Mouse (Mus musculus) stomach, postnatal 0 days (tissue): ENCODE data around the gene Sipa1l2. TPM values are rescaled to one million over a fixed set of nuclear protein-coding genes. Genes with fewer than 3 reads are reported as not detected.

ENCODE experiments used
- ATAC-seq: fragments of 200-750 bp; cut with Nextera tagmentation; 2 replicates; pipeline ENCODE4 v1.8.0; 2017; ENCODE audit not compliant: low FRiP score, low TSS enrichment
- DNase-seq: peaks from one replicate; pipeline ENCODE4 v3.0.0-alpha.2; 2016; ENCODE audit warnings: low spot score
- H3K27ac ChIP-seq: fragments of 300-500 bp; sonication (generic); replicated peaks from 2 replicates; pipeline ENCODE4 v1.5.1; 2014; ENCODE audit warnings: mild to moderate bottlenecking, control low read depth
- H3K27me3 ChIP-seq: fragments of 300-500 bp; sonication (generic); 2 replicates; pipeline ENCODE4 v1.6.1; 2014; ENCODE audit warnings: low read length; ENCODE audit not compliant: control insufficient read depth, insufficient read depth
- H3K36me3 ChIP-seq: fragments of 300-500 bp; sonication (generic); 2 replicates; pipeline ENCODE4 v1.6.1; 2014; ENCODE audit warnings: low read length, mixed read lengths; ENCODE audit not compliant: control insufficient read depth, insufficient read depth
- H3K4me1 ChIP-seq: fragments of 300-500 bp; sonication (generic); replicated peaks from 2 replicates; pipeline ENCODE4 v1.6.1; 2014; ENCODE audit warnings: antibody characterized with exemption; ENCODE audit not compliant: control insufficient read depth, insufficient read depth
- H3K4me2 ChIP-seq: fragments of 300-500 bp; sonication (generic); replicated peaks from 2 replicates; pipeline ENCODE4 v1.6.1; 2014; ENCODE audit warnings: low read depth, mild to moderate bottlenecking, control low read depth, moderate library complexity
- H3K4me3 ChIP-seq: fragments of 300-500 bp; sonication (generic); 2 replicates; pipeline ENCODE4 v1.5.1; 2014; ENCODE audit warnings: low read depth, low read length, control low read depth
- H3K9ac ChIP-seq: fragments of 300-500 bp; sonication (generic); 2 replicates; pipeline ENCODE4 v1.6.1; 2014; ENCODE audit warnings: mild to moderate bottlenecking, low read length, control low read depth, mixed read lengths
- H3K9me3 ChIP-seq: fragments of 300-500 bp; sonication (generic); 2 replicates; pipeline ENCODE4 v1.6.1; 2016; ENCODE audit warnings: low read length; ENCODE audit not compliant: control insufficient read depth
- CTCF ChIP-seq: IDR thresholded peaks from 2 replicates; pipeline ENCODE4 v1.5.1; 2016; ENCODE audit warnings: antibody characterized with exemption, low read depth, mild to moderate bottlenecking, moderate library complexity
- EP300 ChIP-seq: optimal IDR thresholded peaks from 2 replicates; pipeline ENCODE3; 2016; ENCODE audit warnings: antibody characterized with exemption
- WGBS: fragments of 180-500 bp; shearing (Covaris S2); extraction: QIAGEN DNeasy Blood & Tissue Kit; methylation state at CpG from one replicate; pipeline ENCODE4 v1.1.7; 2014; 5-methylcytosine and 5-hydroxymethylcytosine counted together
- polyA plus RNA-seq: library from polyadenylated mRNA; unstranded; fragments of >200 nt; fragmentation: Nextera tagmentation; extraction: Ambion mirVana; gene quantifications from 2 replicates; pipeline ENCODE4 v1.2.1, GENCODE M21; 2015

Sipa1l2 gene
- polyA plus RNA-seq, 1 experiment from 2014 or later, result 3.1 TPM

- no peak overlapping the region for H3K4me3 ChIP-seq
- no peaks in the 10 kb centered on the region for H3K9me3 ChIP-seq
- no peak overlapping the region for H3K27ac ChIP-seq
- ATAC-seq (no peak), DNase-seq (no peak)
- no peaks in the 10 kb centered on the region for H3K4me1 ChIP-seq
- no peak overlapping the region for H3K9ac ChIP-seq
- H3K4me2 ChIP-seq, result no peak overlapping the region
- 81% methylated on average over 21 of the region's 21 CpGs for WGBS
- no peaks in the 10 kb centered on the region for H3K36me3 ChIP-seq
- TF ChIP-seq CTCF (no peak), EP300 (no peak)
- H3K27me3 ChIP-seq, result no peaks in the 10 kb centered on the region
Observed at GRCm38 (mm10) chr8:125611799-125612560, 42.4 kb upstream of the Sipa1l2 start.

DNA sequence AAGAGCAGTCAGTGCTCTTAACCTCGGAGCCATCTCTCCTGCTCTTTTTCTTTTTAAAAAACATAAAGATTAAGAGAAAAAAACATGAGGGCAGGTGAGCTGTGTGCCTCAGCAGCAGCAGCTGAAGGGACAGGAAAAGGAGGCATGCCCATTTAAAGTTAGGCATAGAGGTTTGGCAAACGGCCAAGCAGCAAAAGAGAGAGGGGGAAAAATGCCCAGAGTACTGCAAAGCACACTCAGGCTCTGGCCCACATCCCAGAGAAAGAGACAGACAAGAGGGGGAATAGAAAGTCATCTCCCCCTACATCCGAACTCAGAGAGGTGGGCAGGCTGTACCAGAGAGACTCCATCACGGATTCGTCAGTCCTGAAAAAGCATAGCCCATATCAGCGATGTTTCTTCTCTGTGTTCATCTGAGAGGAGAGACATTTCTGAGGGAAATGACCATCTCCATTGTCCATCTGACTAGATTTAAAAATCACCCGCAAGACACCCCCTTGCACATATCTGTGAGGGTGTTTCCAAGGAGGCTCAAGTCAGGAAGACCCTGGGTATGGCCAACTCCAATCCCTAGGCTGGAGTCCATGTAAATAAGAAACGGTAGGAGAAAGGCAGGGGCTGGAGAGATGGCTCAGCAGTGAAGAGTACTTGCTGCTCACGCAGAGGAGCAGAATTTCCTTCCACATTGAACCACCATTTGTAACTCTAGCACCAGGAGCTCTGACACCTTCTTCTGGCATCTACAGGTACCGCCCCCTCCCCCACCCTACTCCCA lies 41.6 kb upstream of the Sipa1l2 start:
- ATAC-seq, result no peak
- H3K27ac ChIP-seq, result no peak overlapping the region

GRCm38 (mm10) chr8:125609737-125610136 lies 40.1 kb upstream of the Sipa1l2 start:
- no peaks in the 10 kb centered on the region for H3K36me3 ChIP-seq

More for the DNA sequence above, 41.6 kb upstream of the Sipa1l2 start:
- TF ChIP-seq CTCF (no peak), EP300 (no peak)
- no peak overlapping the region for H3K4me2 ChIP-seq
- no peak overlapping the region for H3K4me3 ChIP-seq
- H3K36me3 ChIP-seq, result no peaks in the 10 kb centered on the region
- DNase-seq, result no peak
- H3K9ac ChIP-seq, result no peak overlapping the region
- no peaks in the 10 kb centered on the region for H3K4me1 ChIP-seq
- no peaks in the 10 kb centered on the region for H3K9me3 ChIP-seq
- 74% methylated on average over 10 of the region's 10 CpGs for WGBS
- no peaks in the 10 kb centered on the region for H3K27me3 ChIP-seq

DNA sequence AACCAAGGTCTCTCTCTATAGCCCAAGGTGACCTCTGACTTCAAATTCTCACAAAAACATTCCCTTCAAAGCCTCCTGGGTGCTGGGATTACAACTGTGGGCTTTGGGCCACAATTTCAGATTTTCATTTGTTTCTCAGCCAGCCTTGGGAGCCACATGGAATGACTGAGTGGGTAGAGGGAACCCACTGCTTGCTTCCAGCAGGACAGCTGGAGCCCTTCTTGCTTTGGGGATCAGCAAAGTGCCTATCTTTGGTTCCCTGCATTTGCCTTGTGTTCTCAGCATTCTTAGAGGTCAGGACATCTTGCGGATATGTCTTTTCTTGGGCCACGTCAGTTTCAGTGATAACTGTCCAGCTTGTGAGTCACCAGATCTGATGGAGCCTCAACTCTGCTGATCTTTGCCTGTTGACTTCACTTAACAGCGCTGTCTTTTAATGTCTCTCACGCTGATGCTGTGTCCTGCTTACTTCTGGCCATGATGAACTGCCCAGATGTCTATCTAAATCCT lies 38.2 kb upstream of the Sipa1l2 start:
- H3K36me3 ChIP-seq, result no peaks in the 10 kb centered on the region
- no peak overlapping the region for H3K9ac ChIP-seq
- DNase-seq, result no peak
- no peak overlapping the region for H3K4me3 ChIP-seq
- H3K4me1 ChIP-seq, result no peaks in the 10 kb centered on the region
- ATAC-seq, result no peak
- no peak overlapping the region for H3K4me2 ChIP-seq
- TF ChIP-seq CTCF, result no peak
- no peaks in the 10 kb centered on the region for H3K27me3 ChIP-seq
- H3K9me3 ChIP-seq, result no peaks in the 10 kb centered on the region
- H3K27ac ChIP-seq, result no peak overlapping the region
- WGBS, result 71% methylated on average over 4 of the region's 4 CpGs

More at GRCm38 (mm10) chr8:125609737-125610136, 40.1 kb upstream of the Sipa1l2 start:
- WGBS, result 81% methylated on average over 6 of the region's 6 CpGs
- ATAC-seq (no peak), DNase-seq (no peak)
- no peaks in the 10 kb centered on the region for H3K9me3 ChIP-seq
- no peak for TF ChIP-seq EP300
- TF ChIP-seq CTCF, result no peak
- H3K27ac ChIP-seq, result no peak overlapping the region
- H3K9ac ChIP-seq, result no peak overlapping the region
- H3K4me2 ChIP-seq, result no peak overlapping the region
- no peaks in the 10 kb centered on the region for H3K27me3 ChIP-seq
- no peaks in the 10 kb centered on the region for H3K4me1 ChIP-seq
- no peak overlapping the region for H3K4me3 ChIP-seq

DNA sequence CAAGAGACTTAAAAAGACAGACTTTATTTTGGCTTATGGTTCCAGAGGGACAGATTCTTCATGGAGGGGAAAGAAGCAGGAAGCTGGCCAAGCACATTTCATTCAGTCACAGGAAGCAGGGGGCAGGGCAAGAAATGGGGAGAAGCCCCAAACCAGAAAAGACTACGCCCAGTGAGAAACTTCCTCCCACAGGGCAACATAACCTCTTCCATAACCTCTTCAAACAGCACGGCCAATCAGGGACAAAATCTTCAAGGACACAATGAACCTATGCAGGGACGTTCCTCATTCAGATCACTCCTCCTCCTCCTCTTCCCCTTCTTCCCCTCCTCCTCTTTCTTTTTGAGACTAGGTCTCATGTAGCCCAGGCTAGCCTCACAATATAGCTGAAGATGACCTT lies 37.3 kb upstream of the Sipa1l2 start:
- Histone ChIP-seq H3K4me1 (no peaks in the 10 kb centered on the region), H3K4me2 (no peak overlapping the region), H3K36me3 (no peaks in the 10 kb centered on the region), H3K27me3 (no peaks in the 10 kb centered on the region), H3K27ac (no peak overlapping the region), H3K9me3 (no peaks in the 10 kb centered on the region), H3K4me3 (no peak overlapping the region), H3K9ac (no peak overlapping the region)
- TF ChIP-seq CTCF, result no peak
- TF ChIP-seq EP300, result no peak
- WGBS, result 65% methylated on average over 3 of the region's 3 CpGs
- ATAC-seq (no peak), DNase-seq (no peak)
